Mouse (Mus musculus) forebrain, embryonic 12.5 days (tissue): ENCODE results near the gene Cmpk2. TPM values are rescaled to one million over a fixed set of nuclear protein-coding genes. Genes with fewer than 3 reads are reported as not detected.
A peak's percentile ranks its signal among the peaks of the same experiment; 100 is the strongest.

Experiments
- ATAC-seq: fragments of 200-750 bp; cut with Nextera tagmentation; 2 replicates; pipeline ENCODE4 v1.8.0; 2017; ENCODE audit warnings: moderate TSS enrichment; ENCODE audit not compliant: low FRiP score
- H3K27ac ChIP-seq: fragments of 300-500 bp; sonication (generic); 2 replicates; pipeline ENCODE4 v1.5.1; 2016; ENCODE audit warnings: mild to moderate bottlenecking
- H3K27me3 ChIP-seq: fragments of 300-500 bp; sonication (generic); 2 replicates; pipeline ENCODE4 v1.6.1; 2016; ENCODE audit warnings: mild to moderate bottlenecking
- H3K36me3 ChIP-seq: fragments of 300-500 bp; sonication (generic); replicated peaks from 2 replicates; pipeline ENCODE4 v1.6.1; 2016; ENCODE audit warnings: mild to moderate bottlenecking
- H3K4me1 ChIP-seq: fragments of 300-500 bp; sonication (generic); 2 replicates; pipeline ENCODE4 v1.6.1; 2016
- H3K4me2 ChIP-seq: fragments of 300-500 bp; sonication (generic); 2 replicates; pipeline ENCODE4 v1.6.1; 2016; ENCODE audit warnings: mild to moderate bottlenecking, moderate library complexity
- H3K4me3 ChIP-seq: fragments of 300-500 bp; sonication (generic); replicated peaks from 2 replicates; pipeline ENCODE4 v1.5.1; 2016; ENCODE audit warnings: mild to moderate bottlenecking
- H3K9ac ChIP-seq: fragments of 300-500 bp; sonication (generic); 2 replicates; pipeline ENCODE4 v1.6.1; 2016; ENCODE audit warnings: mild to moderate bottlenecking
- H3K9me3 ChIP-seq: fragments of 300-500 bp; sonication (generic); 2 replicates; pipeline ENCODE4 v1.6.1; 2016
- WGBS: fragments of 180-500 bp; shearing (Covaris S2); methylation state at CpG from one replicate; pipeline ENCODE4 v1.1.7; 2016; 5-methylcytosine and 5-hydroxymethylcytosine counted together
- polyA plus RNA-seq: library from polyadenylated mRNA; unstranded; fragments of >200 nt; fragmentation: Nextera tagmentation; extraction: Ambion mirVana; gene quantifications from 2 replicates; pipeline ENCODE4 v1.2.1, GENCODE M21; 2016

Cmpk2 gene
- polyA plus RNA-seq, 1 experiment from 2014 or later = 7.2 TPM

DNA sequence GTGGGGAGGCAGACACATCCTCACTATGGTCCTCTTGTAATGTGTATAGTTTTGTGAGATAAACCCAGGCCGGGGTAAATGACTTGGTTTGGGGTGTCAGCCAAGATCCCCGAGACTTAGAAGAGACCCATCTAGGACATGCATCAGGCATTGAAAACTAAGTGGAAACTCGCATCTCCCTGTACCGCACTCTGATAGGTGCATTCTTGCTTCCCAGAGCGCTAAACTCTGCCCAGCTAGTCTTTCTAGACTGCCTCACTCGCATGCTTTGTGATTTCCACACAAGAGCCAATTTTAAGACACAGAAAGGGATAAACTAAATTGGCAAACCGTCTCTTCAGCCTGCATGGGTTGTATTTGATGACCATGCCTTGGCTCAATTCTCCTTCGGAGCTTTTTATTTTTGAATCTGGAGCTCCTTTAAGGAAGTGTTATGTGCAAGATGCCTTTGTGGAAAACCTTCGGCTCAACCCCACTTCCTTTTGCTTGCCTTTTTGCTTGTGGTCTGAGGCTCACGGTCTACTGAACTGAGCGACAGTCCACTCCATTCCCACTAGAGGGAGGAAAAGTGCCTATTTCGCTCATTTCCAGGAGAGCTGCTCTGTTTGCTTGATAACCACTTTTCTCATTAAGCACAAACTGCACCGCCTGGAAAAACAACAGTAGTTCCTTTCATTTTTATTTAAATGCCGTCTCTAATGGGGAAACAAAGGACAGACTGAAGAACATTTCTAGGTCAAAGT, 19.0 kb downstream of the Cmpk2 start:
- H3K9me3 ChIP-seq = no peaks in the 10 kb centered on the region
- WGBS = 40% methylated on average over 14 of the region's 14 CpGs
- no peak overlapping the region for H3K4me3 ChIP-seq
- H3K9ac ChIP-seq = no peak overlapping the region
- H3K27ac ChIP-seq = no peak overlapping the region
- peaks cover 11% of the 10 kb centered on the region for H3K4me1 ChIP-seq
- H3K27me3 ChIP-seq = peaks cover 12% of the 10 kb centered on the region
- H3K4me2 ChIP-seq = no peak overlapping the region; the same call in 1 of the 2 replicates
- H3K36me3 ChIP-seq = no peaks in the 10 kb centered on the region
- ATAC-seq = peak; percentile 78

DNA sequence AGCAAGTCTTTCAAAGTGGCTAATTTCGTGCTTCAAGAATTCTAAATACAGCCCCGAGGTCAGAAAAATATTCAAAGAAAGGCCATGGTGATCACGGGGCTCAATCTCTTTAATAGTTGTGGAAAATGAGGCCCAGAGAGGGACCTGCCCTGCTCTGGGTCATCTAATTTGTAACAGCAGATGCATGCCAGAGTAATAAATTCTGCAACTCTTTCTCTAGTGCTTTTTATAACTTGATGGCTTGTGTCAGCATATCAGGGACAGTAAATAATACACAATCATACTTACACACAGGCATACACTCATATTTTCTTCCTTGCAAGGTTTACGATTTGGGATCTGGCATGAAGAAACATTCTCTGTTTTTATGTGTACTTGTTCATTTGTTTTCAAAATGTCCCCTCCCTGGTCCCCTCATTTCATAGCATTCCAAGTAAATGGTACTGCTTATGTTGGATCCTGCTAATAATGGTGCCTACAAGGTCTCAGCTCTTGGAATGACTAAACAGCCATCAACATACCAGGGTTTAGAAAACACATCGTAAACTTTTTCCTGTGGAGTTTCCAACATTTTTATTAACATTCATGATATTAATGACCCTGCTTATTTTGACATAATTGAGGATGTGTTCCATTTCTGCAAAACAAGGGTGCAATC, 19.7 kb downstream of the Cmpk2 start:
- WGBS = 27% methylated on average over 5 of the region's 5 CpGs
- no peak overlapping the region for H3K9ac ChIP-seq
- H3K9me3 ChIP-seq = no peaks in the 10 kb centered on the region
- no peak overlapping the region for H3K4me3 ChIP-seq
- peaks cover 12% of the 10 kb centered on the region for H3K27me3 ChIP-seq
- H3K36me3 ChIP-seq = no peaks in the 10 kb centered on the region
- H3K4me2 ChIP-seq = no peak overlapping the region
- H3K27ac ChIP-seq = no peak overlapping the region
- peak; percentile 36; the same call in 1 of the 2 replicates for ATAC-seq
- H3K4me1 ChIP-seq = peaks cover 11% of the 10 kb centered on the region

GRCm38 (mm10) chr12:26489942-26490341, 20.9 kb downstream of the Cmpk2 start:
- H3K36me3 ChIP-seq = no peaks in the 10 kb centered on the region
- H3K9ac ChIP-seq = no peak overlapping the region
- peaks cover 12% of the 10 kb centered on the region for H3K27me3 ChIP-seq
- H3K4me2 ChIP-seq = no peak overlapping the region
- no peak overlapping the region for H3K4me3 ChIP-seq
- no peak for ATAC-seq
- WGBS = 85% methylated on average over 1 of the region's 1 CpGs
- H3K27ac ChIP-seq = no peak overlapping the region
- H3K4me1 ChIP-seq = peaks cover 11% of the 10 kb centered on the region
- H3K9me3 ChIP-seq = no peaks in the 10 kb centered on the region

DNA sequence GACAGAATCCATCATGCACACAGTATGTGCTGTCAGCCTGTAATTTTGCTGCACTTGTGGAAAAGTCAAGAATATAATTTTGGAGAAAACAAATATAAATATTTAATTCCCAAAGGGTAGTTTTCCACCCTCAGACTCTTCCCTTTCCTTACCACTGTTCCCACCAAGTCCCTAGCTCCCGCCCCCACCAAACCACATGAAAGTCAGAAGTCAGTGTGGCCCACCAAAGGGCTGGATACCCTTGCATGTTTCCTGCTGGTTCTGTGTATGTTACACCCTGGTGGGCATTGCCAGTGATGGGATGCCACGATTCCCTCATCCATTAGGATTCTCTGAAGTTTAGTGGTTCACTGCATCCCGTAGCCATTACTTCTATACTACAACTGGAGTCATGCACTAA, 32.0 kb downstream of the Cmpk2 start:
- no peaks in the 10 kb centered on the region for H3K4me1 ChIP-seq
- no peak overlapping the region for H3K4me2 ChIP-seq
- no peak for ATAC-seq
- H3K9ac ChIP-seq = no peak overlapping the region
- no peak overlapping the region for H3K4me3 ChIP-seq
- H3K36me3 ChIP-seq = no peaks in the 10 kb centered on the region
- H3K9me3 ChIP-seq = no peaks in the 10 kb centered on the region
- WGBS = 89% methylated on average over 3 of the region's 3 CpGs
- H3K27me3 ChIP-seq = no peaks in the 10 kb centered on the region; the same call in 1 of the 2 replicates
- no peak overlapping the region for H3K27ac ChIP-seq

- 94% methylated on average over 4 of the region's 4 CpGs for WGBS
- Histone ChIP-seq H3K4me3 (no peak overlapping the region), H3K27me3 (no peaks in the 10 kb centered on the region), H3K4me1 (peaks cover 10% of the 10 kb centered on the region), H3K27ac (no peak overlapping the region), H3K4me2 (no peak overlapping the region), H3K36me3 (no peaks in the 10 kb centered on the region), H3K9ac (no peak overlapping the region), H3K9me3 (no peaks in the 10 kb centered on the region)
- no peak for ATAC-seq
Observed at GRCm38 (mm10) chr12:26510971-26511370, 42.0 kb downstream of the Cmpk2 start.

- WGBS = 83% methylated on average over 3 of the region's 3 CpGs
- Histone ChIP-seq H3K4me2 (no peak overlapping the region), H3K9ac (no peak overlapping the region), H3K4me3 (no peak overlapping the region), H3K27ac (no peak overlapping the region), H3K27me3 (no peaks in the 10 kb centered on the region), H3K9me3 (no peaks in the 10 kb centered on the region), H3K36me3 (no peaks in the 10 kb centered on the region), H3K4me1 (peaks cover 10% of the 10 kb centered on the region)
- ATAC-seq = no peak
Observed at GRCm38 (mm10) chr12:26518206-26518605, 49.2 kb downstream of the Cmpk2 start.

DNA sequence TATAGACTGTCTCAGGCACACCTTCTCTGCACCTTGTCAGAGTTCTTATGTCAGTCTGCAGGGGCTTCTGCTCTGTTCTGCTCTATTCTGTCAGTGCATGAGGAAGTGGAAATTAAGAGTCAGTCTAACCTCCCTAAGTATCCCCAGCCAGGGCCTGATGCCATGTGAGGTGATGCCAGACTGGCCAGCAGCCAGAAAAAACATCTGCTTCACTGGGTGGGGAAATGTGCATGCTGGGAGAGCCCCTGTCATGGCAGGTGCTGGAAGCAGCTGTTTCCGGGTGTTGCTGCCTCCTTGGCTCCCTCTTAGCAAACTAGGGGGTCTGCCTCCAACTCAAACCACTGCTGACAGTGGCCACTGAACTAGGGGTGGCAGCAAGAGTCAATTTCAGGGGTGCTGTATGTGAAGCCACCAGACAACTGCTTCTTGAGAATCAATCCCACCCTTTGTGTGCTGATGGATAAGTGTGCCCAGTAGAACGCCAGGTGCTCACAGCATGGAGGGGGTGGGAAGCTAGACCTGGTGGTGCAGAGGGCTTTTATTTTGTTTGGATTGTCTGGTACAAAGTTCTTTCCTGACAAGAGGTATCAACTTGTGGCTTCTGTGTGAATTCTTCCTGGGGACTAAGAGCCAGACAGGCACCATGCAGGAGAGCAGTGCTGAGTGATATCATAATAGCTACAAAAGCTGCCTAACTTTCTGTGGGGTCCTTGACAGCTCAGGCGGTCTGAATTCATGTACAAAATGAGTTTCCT, 56.1 kb downstream of the Cmpk2 start:
- peak overlapping the region; percentile 19; the same call in 1 of the 2 replicates for H3K27ac ChIP-seq
- H3K36me3 ChIP-seq = no peaks in the 10 kb centered on the region
- 67% methylated on average over 3 of the region's 3 CpGs for WGBS
- no peaks in the 10 kb centered on the region for H3K9me3 ChIP-seq
- H3K27me3 ChIP-seq = no peaks in the 10 kb centered on the region
- H3K4me2 ChIP-seq = no peak overlapping the region
- no peak overlapping the region for H3K4me3 ChIP-seq
- ATAC-seq = 0 out of 2 replicates have a peak, but pooled peaks have one; percentile 9
- no peak overlapping the region for H3K9ac ChIP-seq
- H3K4me1 ChIP-seq = peaks cover 14% of the 10 kb centered on the region

- Histone ChIP-seq H3K4me2 (no peak overlapping the region), H3K4me1 (peaks cover 14% of the 10 kb centered on the region), H3K9me3 (no peaks in the 10 kb centered on the region), H3K27ac (peak overlapping the region; percentile 19; the same call in 1 of the 2 replicates), H3K27me3 (no peaks in the 10 kb centered on the region), H3K9ac (no peak overlapping the region), H3K4me3 (no peak overlapping the region), H3K36me3 (no peaks in the 10 kb centered on the region)
- WGBS = 57% methylated on average over 5 of the region's 5 CpGs
- ATAC-seq = no peak
Observed at GRCm38 (mm10) chr12:26525698-26526026, 56.7 kb downstream of the Cmpk2 start.

Other genes with a start within 250 kb of the Cmpk2 start
- gene Rnf144a, start 54.0 kb upstream of the Cmpk2 start, polyA plus RNA-seq = 50.7 and 52.1 TPM in 2 replicates
- gene Rsad2, start 12.8 kb upstream of the Cmpk2 start, polyA plus RNA-seq = 0.36 and 0.79 TPM in 2 replicates